Mouse (Mus musculus): ENCODE data around the gene Gm17087.

Gene Gm17087

DNA sequence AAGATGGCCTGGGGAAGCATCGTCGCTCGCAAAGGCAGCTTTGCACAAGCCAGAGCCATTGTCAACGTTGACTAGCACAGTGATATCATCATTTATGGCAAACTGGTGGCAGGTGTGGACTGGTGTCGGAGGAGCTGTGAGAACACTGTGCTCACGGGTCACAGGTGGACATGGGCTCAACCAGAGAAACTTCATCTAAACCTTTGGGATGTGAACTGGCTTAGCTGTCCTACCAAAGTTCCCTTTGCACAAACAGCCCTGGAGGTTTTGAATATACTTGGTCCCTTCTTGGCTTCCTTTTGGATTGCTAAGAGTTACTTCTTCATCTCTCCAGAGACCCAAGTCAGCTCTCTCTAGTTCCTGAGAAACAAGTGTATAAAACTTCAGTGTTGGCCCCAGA lies at the start of gene Gm17087:
TSS of gene Gm17087 (minus strand) at position 101 of the 400 bp plus-strand sequence.
- no peak for DNase-seq

DNA sequence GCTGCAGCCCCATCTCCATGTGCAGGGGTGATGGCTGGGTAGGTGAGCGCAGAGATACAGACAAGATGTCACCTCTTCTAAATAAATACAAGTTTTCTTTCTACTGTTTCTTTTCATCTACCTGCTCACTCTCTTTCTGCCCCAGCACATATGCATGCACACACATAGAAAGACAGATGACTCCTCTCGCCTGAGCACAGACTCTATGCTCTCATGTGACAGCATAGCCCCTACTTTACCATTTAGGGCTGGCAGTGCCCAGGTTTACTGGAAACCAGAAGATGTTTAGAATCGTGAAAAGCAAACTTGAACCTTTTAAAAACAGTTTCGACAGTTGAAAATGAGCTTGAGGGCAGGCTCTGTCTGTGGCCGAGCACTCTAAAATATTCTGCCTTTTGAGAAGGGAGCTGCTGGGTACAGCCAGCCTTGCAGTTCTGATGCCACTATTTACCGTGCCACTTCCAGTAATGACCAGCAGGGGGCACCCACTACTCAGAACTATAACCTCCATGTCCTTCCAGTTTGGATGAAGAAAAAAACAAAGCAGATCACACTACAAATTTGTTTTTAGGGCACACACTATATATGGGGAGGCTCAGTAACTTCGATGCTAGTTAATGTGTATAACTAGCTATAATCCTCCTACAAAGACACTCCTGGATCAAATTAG lies 47.3 kb upstream of the Gm17087 start:
- peak; percentile 82 for DNase-seq

GRCm38 (mm10) chr17:8611916-8612315 lies 45.2 kb upstream of the Gm17087 start:
- no peak for DNase-seq

DNA sequence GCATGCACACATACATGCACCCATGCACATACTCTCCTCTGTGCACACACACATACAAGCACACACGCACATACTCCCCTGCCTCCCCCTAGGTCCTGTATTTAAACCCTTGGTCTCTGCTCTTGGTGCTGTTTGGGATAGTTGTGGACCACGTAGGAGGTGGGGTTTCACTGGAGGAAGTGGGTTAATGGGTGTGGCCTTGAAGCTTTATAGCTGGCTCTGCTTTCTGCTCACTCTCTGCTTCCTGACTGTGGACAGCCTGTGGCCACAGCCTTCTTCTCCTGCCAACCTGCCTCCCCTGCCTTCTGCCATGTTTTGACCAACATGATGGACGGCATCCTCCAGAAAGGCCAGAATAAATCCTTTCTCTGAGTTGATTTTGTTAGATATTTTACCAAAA lies 39.9 kb upstream of the Gm17087 start:
- DNase-seq, result no peak

GRCm38 (mm10) chr17:8605921-8606320 lies 39.2 kb upstream of the Gm17087 start:
- DNase-seq, result no peak

DNA sequence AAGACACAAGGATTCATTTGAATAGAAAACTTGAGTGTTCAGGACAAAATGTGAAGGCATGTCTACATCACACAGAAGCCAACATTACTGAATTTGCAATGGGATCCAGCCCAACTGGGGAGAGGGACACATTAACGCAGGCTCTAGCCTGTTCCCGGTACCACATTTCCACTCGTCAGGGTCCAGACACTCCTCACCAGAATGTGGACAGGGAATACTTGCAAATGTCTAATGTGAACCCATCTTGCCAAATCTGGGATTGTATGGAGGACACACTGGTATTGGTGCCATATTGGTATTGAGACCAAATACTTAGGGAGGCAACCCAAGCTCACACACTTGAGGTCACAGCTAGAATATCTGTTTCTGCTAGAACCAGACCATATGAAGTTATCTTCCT lies 36.2 kb upstream of the Gm17087 start:
- no peak for DNase-seq

GRCm38 (mm10) chr17:8597790-8598189 lies 31.0 kb upstream of the Gm17087 start:
- DNase-seq, result peak; percentile 59

GRCm38 (mm10) chr17:8592427-8593277 lies 25.9 kb upstream of the Gm17087 start:
- peak; percentile 76 for DNase-seq

- peak; percentile 29 for DNase-seq
These were observed 14.8 kb upstream of the Gm17087 start for GRCm38 (mm10) chr17:8581579-8581978.

DNA sequence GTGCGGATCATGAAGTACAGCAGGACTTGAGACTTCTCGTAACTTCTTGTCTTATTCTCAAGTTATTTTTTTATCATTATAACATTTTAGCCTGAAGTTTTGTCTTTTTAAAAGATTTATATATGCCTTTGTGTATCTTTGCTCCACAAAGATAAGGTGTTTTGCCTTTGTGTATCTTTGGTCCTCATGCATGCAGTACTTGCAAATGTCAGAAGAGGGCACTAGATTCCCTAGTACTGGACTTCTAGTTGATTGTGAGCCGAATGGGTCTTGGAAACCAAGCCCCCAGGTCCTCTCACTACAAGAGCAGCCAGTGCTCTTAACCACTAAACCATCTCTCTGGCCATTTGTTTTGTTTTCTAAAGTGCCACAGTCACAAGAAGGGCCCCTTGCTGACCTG lies 13.6 kb upstream of the Gm17087 start:
- peak; percentile 31 for DNase-seq

- no peak for DNase-seq
These were observed 7.0 kb upstream of the Gm17087 start for GRCm38 (mm10) chr17:8573542-8574260.

DNA sequence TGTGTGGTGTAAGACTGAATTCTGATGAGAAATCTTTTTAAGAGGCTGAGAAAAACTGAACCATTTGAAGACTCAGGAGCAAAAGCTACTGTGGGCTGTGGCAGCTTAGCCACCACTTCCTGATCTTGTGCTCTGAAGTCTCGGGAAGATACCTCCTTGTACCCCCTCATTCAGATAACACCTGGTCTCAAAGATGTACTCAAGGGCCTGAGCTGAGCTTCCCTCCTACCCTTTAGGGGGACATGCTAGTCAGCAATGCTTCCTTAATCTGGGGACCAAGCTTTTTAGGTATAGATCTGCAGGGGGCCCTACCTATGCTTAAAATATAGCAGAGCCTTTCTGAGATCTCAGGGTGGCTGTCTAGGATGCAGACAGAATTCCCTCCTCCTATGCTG lies 3.9 kb downstream of the Gm17087 start:
- no peak for DNase-seq

DNA sequence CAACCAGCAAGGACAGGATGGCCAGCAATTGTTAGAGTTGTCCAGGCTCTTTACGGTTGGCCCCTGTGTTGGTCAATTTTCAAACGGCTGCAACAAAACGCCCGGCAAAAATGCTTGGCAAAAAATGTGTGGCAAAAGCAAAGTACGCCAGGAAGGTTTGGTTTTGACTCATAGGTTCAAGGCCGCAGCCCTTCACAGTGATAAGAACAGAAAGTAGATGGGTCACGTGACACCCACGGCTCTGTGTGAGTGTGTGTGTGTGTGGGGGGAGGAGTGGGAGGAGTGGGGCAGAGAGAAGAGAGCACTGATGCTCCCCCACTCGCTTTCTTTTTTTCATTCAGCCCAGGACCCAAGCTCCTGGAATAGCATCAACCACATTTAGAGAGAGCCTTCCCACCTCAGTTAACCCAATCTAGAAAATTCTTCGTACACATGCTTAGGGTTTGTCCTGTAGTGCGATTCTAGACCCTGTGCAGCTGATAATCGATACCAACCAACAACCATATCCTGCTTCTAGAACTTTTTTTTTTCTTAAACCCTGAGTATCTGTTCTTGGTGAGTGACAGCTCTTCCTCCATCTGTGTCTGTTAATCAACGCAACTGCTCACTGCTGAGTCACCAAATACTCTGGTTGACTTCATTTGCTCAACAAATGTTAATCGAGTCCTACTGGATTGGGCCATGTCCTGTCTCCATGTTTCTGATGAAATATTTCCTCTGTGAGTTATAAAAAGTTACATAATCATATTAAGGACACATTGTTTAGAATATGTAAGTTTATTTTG lies 4.5 kb downstream of the Gm17087 start:
- no peak for DNase-seq

DNA sequence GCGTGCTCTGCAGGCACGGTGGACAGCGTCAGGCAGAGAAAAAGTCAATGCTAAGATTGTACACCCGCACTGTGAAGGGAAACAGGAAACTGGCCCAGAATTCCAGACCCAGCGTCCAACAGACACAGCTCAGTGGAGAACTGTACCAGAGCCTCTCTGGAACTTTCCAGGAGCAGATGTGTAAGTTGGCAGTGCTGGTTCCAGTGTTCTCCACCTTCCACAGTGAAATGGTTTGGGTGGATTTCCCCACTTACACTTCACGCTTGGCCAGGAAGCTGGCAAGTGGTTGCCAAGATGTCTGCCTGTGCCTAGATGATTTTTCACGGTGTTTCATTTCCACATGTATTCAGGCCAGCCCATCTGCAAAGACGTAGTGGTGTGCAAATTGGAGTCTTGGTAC lies 8.8 kb downstream of the Gm17087 start:
- DNase-seq, result no peak

GRCm38 (mm10) chr17:8556223-8556622 lies 10.5 kb downstream of the Gm17087 start:
- no peak for DNase-seq

DNA sequence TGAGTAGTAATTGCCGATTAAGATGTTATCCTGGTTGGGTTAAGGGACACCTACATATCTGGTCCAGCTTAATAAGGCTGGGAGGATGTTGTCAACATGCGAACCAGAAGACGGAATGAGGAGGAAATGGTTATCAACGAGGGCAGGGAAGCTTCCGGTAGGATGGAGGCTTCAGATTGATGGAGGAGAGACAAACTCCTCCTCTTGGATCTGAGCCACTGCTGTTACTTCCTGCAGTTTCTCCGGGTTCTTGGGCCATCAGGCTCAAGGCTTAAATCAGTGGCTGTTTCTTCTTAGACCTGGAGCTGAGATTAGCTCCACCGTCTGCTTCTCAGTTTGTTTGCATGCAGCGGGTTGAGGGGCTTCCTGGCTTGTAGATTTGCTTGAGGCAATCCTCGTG lies 11.0 kb downstream of the Gm17087 start:
- DNase-seq, result no peak

- DNase-seq, result no peak
These were observed 12.5 kb downstream of the Gm17087 start for GRCm38 (mm10) chr17:8554219-8554618.

DNA sequence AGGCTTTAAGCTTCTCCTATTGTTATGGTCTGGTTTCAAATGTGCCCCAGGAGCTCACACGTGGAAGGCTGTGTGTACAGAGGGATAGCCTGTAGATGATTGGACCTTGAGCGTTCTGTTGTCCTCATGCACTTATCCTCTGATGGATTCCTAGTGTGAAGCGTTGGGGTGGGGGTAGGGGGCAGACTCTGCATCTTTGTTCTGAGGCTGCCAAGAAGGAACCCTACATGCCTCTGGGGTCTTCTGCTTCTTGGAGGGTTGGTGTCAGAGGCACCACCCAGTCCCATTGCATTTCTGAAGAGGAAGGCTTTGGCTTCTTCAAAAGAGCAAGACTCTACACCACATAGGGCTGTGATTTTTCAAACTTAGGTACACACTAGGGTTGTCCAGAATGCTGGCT lies 13.1 kb downstream of the Gm17087 start:
- DNase-seq, result no peak

DNA sequence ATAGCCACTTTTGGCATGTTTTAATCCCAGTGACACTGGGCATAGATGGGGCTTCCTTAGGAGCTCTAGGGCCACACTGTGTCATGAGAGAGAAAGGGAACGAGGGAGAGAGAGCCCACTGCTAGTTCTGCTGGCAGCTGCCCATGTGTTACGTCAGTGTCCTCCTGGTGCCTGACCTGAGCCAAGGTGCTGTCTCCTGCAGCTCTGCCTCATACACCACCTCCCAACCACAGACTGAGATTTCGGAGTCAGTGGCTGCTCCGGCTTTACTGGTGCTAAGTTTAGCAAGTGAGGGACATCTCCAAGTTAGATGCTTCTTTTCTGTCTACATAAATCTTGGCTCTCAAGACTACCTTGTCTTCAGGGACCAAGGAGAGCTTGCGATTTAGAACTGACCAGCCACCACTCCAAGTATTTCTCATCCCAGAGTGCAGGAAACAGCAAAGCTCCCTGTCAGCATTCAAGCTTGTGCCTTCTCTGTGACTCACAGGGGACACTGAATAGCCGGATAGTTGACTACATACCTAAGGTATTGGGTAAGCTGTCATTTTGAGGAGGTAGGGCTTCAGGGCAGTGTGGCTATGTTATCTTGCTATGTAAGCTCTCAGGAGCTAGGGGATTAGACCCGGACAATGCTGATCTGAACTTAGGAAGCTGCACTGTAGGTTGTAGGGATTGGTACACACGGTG lies 14.3 kb downstream of the Gm17087 start:
- no peak for DNase-seq

GRCm38 (mm10) chr17:8551641-8552040 lies 15.1 kb downstream of the Gm17087 start:
- no peak for DNase-seq

DNA sequence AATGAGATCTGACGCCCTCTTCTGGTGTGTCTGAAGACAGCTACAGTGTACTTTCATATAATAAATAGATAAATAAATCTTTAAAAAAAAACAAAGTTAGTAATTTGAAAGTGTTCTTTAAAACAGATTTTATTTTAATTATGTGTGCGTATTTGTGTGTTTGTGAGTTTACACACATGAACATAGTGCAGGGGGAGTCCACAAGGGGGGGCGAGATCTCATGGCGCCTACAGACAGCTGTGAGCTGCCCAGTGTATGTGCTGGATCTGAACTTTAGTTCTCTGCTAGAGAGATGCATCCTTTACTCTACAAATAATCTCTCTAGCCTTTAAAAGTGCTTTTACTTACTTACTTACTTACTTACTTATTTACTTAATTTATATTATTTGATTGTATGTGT lies 18.0 kb downstream of the Gm17087 start:
- DNase-seq, result no peak

GRCm38 (mm10) chr17:8546366-8546765 lies 20.4 kb downstream of the Gm17087 start:
- no peak for DNase-seq

Data from right cerebral cortex, adult 18-20 months (tissue).